Mouse (Mus musculus): ENCODE results near the gene Gm47996. TPM values are rescaled to one million over a fixed set of nuclear protein-coding genes. Genes with fewer than 3 reads are reported as not detected.
"Not testable (repeated sequence)": the region's sequence is repeated elsewhere in the genome, so short reads cannot be mapped to it uniquely, and the experiment has no call there.

Gene Gm47996
- total RNA-seq (2014; rRNA removed) (not detected in 2 replicates), polyA plus RNA-seq (2012; rRNA removed) (not detected in 2 replicates)

DNA sequence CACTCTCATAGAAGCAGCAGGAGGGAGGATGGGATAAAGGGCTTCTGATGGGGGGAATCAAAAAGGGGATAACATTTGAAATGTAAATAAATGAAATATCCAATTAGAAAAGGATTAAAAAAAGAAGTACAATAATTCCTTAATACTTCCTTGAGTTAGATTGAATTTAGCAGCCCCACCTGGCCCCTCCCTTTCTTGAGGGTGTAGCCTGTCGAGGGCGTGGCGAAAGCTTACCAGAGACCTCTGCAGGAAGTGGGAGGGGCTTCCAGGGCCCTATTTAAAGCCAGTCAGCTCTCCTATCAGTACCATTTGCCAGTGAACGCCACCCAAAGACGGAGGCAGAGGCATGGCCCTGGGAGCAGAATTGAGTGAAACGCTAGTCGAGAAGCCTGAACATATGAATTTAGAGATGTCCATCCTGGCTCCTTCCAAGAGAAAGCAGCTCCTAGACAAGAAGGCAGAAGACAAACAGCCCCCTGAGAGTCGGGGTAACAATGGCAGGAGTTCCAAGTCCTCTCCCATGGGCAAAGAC is at the start of gene Gm47996:
Gm47996 (plus strand) TSS at position 308 of the 532 bp plus-strand sequence.
- not testable (repeated sequence) for H3K36me3 ChIP-seq (ENCODE audit: control insufficient read depth, insufficient read depth, low read length); H3K9ac ChIP-seq (ENCODE audit: low read depth, low read length); H3K4me1 ChIP-seq (ENCODE audit: control insufficient read depth, insufficient read depth, low read length); DNase-seq (ENCODE audit: extremely low read depth, low read depth, low spot score); H3K4me3 ChIP-seq (ENCODE audit: insufficient read depth, low read depth, low read length); H3K27me3 ChIP-seq (ENCODE audit: control insufficient read depth, insufficient read depth, low read length); H3K27ac ChIP-seq (replicated peaks; ENCODE audit: insufficient read depth, low read depth, low read length); H3K79me2 ChIP-seq (ENCODE audit: control insufficient read depth, insufficient read depth, low read length)
- WGBS, result 98% methylated on average over 4 of the region's 8 CpGs

DNA sequence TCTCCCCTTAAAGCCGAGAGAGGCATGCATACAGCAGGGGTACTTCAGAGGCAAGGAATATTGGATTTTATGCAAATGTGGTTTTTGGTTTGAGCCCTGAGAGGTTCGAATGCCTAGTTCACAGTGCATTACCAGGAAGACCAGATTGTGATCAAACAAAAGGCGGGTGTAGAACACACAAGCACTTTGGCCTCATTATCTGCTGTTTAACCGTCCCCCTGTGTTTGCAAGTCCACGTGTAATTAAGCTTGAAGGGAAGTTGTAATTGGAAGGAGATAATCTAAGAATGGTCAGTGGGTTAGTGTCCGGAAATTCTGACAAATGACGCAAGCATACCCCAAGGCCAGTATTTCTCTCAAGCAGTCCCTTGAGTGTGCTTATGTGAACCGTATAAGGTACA is 43.9 kb upstream of the Gm47996 start:
- Histone ChIP-seq H3K36me3 (ENCODE audit: control insufficient read depth, insufficient read depth, low read length) (no peaks in the 10 kb centered on the region), H3K4me3 (ENCODE audit: insufficient read depth, low read depth, low read length) (no peak overlapping the region), H3K9ac (ENCODE audit: low read depth, low read length) (no peak overlapping the region), H3K4me1 (ENCODE audit: control insufficient read depth, insufficient read depth, low read length) (peaks cover 9% of the 10 kb centered on the region; the same call in 1 of the 2 replicates), H3K27ac (replicated peaks; ENCODE audit: insufficient read depth, low read depth, low read length) (peak overlapping the region; percentile 79), H3K79me2 (ENCODE audit: control insufficient read depth, insufficient read depth, low read length) (no peaks in the 10 kb centered on the region), H3K27me3 (ENCODE audit: control insufficient read depth, insufficient read depth, low read length) (no peaks in the 10 kb centered on the region)
- peak; percentile 79 for DNase-seq (ENCODE audit: extremely low read depth, low read depth, low spot score)
- no peak for TF ChIP-seq CTCF (IDR thresholded peaks at IDR 0.05; ENCODE audit: low read depth, low read length)
- no peak for TF ChIP-seq POLR2A (IDR thresholded peaks at IDR 0.05; ENCODE audit: extremely low read depth, insufficient read depth, low read length)
- WGBS, result 15% methylated on average over 8 of the region's 8 CpGs

DNA sequence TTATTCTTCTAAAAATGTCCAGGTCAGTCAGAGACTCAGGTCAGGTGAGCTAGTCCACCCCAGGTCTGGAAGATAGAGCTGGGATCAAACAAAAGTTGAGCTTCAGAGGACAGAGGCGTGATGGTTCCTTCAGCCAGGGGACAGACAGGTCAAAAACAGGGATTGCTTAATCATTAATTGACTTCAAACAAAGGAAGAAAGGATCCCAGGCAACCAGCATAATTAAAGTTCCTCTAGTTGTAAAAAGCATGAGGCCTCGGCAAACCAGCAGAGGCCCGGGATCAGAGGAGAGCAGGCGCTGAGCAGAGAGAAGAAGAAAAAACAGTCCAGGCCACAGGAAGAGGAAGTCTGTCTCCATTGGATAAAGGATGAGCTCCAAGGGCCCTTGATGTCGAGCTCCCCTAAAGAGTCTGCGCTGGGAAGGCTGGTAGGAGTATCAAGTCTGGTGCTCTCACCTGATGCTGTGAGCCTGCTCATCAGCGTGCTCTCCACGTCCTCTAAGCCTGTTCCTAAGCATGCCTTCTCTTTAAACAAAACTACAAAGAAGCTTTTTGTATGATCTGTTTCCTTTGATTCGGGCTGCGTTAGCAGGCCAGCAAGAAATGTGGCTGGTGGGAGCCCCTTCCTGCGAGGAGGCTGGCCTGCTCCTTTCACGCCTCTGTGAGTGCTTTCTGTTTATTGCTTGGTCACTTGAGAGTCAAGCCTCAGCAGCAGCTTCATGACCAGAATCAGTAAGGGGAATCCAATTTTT is 42.5 kb upstream of the Gm47996 start:
- peak overlapping the region; percentile 34; the same call in 1 of the 2 replicates for H3K9ac ChIP-seq (ENCODE audit: low read depth, low read length)
- H3K27me3 ChIP-seq (ENCODE audit: control insufficient read depth, insufficient read depth, low read length), result no peaks in the 10 kb centered on the region
- H3K4me1 ChIP-seq (ENCODE audit: control insufficient read depth, insufficient read depth, low read length), result peaks cover 9% of the 10 kb centered on the region; the same call in 1 of the 2 replicates
- no peaks in the 10 kb centered on the region for H3K79me2 ChIP-seq (ENCODE audit: control insufficient read depth, insufficient read depth, low read length)
- H3K36me3 ChIP-seq (ENCODE audit: control insufficient read depth, insufficient read depth, low read length), result no peaks in the 10 kb centered on the region
- H3K27ac ChIP-seq (replicated peaks; ENCODE audit: insufficient read depth, low read depth, low read length), result peak overlapping the region; percentile 90
- TF ChIP-seq POLR2A (IDR thresholded peaks at IDR 0.05; ENCODE audit: extremely low read depth, insufficient read depth, low read length) (no peak), CTCF (IDR thresholded peaks at IDR 0.05; ENCODE audit: low read depth, low read length) (no peak)
- no peak overlapping the region for H3K4me3 ChIP-seq (ENCODE audit: insufficient read depth, low read depth, low read length)
- 35% methylated on average over 12 of the region's 12 CpGs for WGBS
- peak; percentile 95 for DNase-seq (ENCODE audit: extremely low read depth, low read depth, low spot score)

DNA sequence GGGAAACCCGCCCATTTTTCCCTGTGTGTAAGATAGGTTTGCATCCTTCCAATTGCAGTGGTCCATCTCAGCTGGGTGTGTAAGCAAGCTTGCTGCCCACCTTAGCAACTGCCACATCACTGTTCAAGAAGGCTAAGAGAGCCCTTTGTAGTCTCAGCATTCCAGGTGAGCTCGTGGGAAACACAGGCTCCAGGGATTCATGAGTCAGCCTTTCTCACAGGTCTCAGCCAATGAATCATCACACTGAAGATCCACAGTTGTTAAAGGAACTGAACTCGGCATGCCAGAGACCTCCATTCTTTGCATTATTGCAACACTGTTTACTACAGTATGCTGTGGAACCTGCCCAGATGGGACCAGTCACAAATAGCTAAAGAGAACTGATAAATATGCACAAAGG is 41.3 kb upstream of the Gm47996 start:
- 52% methylated on average over 3 of the region's 3 CpGs for WGBS
- TF ChIP-seq CTCF (IDR thresholded peaks at IDR 0.05; ENCODE audit: low read depth, low read length) (no peak), POLR2A (IDR thresholded peaks at IDR 0.05; ENCODE audit: extremely low read depth, insufficient read depth, low read length) (no peak)

GRCm38 (mm10) chr1:151171572-151172461 is 38.1 kb upstream of the Gm47996 start:
- H3K27ac ChIP-seq (replicated peaks; ENCODE audit: insufficient read depth, low read depth, low read length), result no peak overlapping the region
- no peak overlapping the region for H3K9ac ChIP-seq (ENCODE audit: low read depth, low read length)
- no peak overlapping the region for H3K4me3 ChIP-seq (ENCODE audit: insufficient read depth, low read depth, low read length)
- H3K27me3 ChIP-seq (ENCODE audit: control insufficient read depth, insufficient read depth, low read length), result no peaks in the 10 kb centered on the region
- H3K4me1 ChIP-seq (ENCODE audit: control insufficient read depth, insufficient read depth, low read length), result peaks cover 4% of the 10 kb centered on the region; the same call in 1 of the 2 replicates
- peak; percentile 58 for DNase-seq (ENCODE audit: extremely low read depth, low read depth, low spot score)
- H3K36me3 ChIP-seq (ENCODE audit: control insufficient read depth, insufficient read depth, low read length), result no peaks in the 10 kb centered on the region
- WGBS, result 93% methylated on average over 2 of the region's 2 CpGs
- TF ChIP-seq POLR2A (IDR thresholded peaks at IDR 0.05; ENCODE audit: extremely low read depth, insufficient read depth, low read length) (no peak), CTCF (IDR thresholded peaks at IDR 0.05; ENCODE audit: low read depth, low read length) (no peak)
- H3K79me2 ChIP-seq (ENCODE audit: control insufficient read depth, insufficient read depth, low read length), result no peaks in the 10 kb centered on the region

More for the DNA sequence above, 41.3 kb upstream of the Gm47996 start:
- no peaks in the 10 kb centered on the region for H3K36me3 ChIP-seq (ENCODE audit: control insufficient read depth, insufficient read depth, low read length)
- H3K4me3 ChIP-seq (ENCODE audit: insufficient read depth, low read depth, low read length), result no peak overlapping the region
- no peaks in the 10 kb centered on the region for H3K27me3 ChIP-seq (ENCODE audit: control insufficient read depth, insufficient read depth, low read length)
- H3K4me1 ChIP-seq (ENCODE audit: control insufficient read depth, insufficient read depth, low read length), result peaks cover 9% of the 10 kb centered on the region; the same call in 1 of the 2 replicates
- DNase-seq (ENCODE audit: extremely low read depth, low read depth, low spot score), result no peak
- H3K9ac ChIP-seq (ENCODE audit: low read depth, low read length), result no peak overlapping the region
- no peaks in the 10 kb centered on the region for H3K79me2 ChIP-seq (ENCODE audit: control insufficient read depth, insufficient read depth, low read length)
- no peak overlapping the region for H3K27ac ChIP-seq (replicated peaks; ENCODE audit: insufficient read depth, low read depth, low read length)

Data from liver, adult 2 months (tissue).